Mouse (Mus musculus): ENCODE measurements around the gene Taf1d.
"Not testable (repeated sequence)": the region's sequence is repeated elsewhere in the genome, so short reads cannot be mapped to it uniquely, and the experiment has no call there.

Gene Taf1d

DNA sequence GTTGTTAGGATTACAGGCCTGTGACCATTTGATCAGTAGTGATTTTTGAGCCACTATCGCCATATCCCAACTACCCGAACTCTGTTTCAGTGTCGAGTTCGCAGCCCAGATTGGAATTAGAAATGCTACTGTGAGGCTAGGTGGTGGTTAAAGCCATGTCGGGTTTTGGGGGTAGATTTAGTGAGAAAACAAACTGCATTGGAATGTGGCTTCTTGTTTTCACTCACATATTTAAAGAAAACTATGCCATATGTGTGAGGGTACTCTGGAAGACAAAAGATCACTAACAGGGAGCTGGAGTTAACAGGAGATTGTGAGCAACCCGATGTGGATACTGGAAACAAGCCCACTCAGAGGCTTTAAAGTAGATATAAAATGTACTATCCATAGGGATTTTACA lies 1.2 kb downstream of the Taf1d start:
- in situ Hi-C loops (cut with MboI, MseI): no loop called here

DNA sequence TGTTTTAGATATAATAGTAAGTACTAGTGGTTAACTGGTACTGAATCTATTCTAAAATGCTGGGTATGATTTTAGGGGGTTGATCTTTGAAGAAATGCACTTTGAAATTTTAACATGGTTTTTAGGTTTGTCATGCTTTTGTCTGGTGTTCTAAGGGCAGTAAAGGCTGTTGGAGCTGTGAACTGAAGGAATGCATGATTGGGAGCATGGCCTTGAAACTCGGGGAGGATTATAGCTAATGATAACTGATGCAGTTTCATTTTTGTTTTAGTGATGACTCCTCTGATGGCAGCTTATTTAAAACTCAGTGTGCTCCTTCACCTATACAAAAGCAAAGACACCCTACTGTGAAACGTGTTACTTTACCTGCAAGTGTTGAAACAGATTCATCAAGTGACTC lies 2.2 kb downstream of the Taf1d start:
- in situ Hi-C loops (cut with MboI, MseI): no loop called here

DNA sequence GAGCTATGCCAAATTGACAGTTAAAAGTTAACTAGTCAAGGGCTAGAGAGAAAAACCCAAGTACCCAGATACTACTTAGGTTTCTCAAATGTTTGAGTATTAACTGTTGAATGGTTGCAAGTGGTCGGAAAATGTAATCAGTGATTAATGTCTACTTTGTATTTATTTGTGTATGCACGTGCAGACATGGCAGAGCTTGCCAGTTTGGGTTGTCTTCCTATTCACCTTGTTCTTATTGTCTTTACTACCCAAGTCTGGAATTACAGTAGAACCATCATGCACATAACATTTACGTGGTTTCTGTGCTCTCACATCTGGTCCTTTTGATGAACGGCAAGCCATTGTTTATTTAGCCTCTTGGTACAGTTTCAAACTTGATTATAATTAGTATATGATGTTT lies 3.4 kb downstream of the Taf1d start:
- in situ Hi-C loops (cut with MboI, MseI): no loop called here

DNA sequence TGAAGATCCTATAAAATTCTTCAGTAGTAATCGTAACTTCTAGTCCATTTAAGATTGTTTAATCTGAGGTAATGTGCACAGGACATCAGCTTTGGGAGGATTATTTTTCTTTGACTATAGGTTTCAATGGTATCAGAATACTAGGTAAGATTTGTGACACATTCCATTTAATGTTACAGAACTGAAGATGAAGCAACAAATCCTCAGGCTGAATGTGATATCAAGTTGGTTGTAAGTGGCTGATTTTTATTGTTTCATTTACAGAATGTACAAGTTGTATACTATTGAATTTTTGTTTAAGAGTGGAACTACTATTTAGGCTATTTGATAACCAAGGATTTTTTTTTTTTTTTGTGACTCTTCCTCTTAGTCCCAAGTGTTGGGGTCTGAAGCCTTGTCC lies 4.2 kb downstream of the Taf1d start:
- in situ Hi-C loops (cut with MboI, MseI): no loop called here

GRCm38 (mm10) chr9:15312054-15312735 lies 6.2 kb downstream of the Taf1d start:
- in situ Hi-C loops (cut with MboI, MseI): no loop called here

GRCm38 (mm10) chr9:15313633-15314032 lies 7.6 kb downstream of the Taf1d start:
- in situ Hi-C loops (cut with MboI, MseI): no loop called here

GRCm38 (mm10) chr9:15314619-15315018 lies 8.6 kb downstream of the Taf1d start:
- in situ Hi-C loops (cut with MboI, MseI): no loop called here

GRCm38 (mm10) chr9:15316296-15316695 lies 10.3 kb downstream of the Taf1d start:
- in situ Hi-C loops (cut with MboI, MseI): not testable (repeated sequence)

DNA sequence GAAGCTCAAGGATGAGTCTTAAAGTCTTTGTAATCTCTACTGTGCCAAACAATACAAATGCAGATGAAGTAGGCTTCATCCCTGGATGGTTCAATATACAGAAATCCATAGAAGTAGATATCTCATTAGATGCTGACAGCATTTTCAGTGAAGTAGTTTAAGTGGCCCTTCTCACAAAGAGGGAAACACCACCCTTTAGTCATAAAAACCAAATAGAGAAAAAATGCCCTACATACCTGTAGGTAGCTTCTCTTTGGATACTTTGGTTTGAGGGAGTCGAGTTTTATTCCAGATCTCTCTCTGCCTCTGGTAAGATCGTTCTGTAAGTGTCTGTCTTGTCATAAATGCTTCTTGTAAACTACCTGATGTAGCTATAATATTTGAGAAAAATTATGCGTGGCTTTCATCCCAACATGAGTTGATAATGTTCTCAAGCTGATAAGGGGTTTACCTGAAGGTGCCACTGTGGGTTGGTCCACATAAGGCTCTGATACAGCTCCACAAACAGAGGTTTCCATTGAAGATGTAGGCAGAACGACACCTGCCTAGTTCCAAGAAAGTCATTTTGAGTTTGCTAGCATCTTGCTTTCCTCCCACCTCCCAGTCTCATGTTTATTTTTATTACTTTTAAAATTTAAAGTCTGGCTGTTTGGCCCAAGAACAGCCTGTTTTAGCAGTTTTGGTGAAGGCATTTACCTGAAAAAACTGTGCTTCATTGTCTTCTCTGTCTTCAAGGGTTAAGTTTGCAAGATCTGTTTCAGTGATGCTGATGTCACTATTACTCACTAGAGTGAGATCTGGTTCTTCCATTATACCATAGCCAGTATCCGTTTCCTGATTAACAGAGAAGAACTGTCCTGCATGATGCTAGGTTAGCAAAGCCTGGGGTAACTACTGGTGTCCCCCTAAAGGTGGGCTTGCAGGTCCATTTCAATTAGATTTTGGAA lies 11.5 kb downstream of the Taf1d start:
- in situ Hi-C loops (cut with MboI, MseI): no loop called here

- in situ Hi-C loops (cut with MboI, MseI): no loop called here
Measured at GRCm38 (mm10) chr9:15318170-15318742, 12.2 kb downstream of the Taf1d start.

DNA sequence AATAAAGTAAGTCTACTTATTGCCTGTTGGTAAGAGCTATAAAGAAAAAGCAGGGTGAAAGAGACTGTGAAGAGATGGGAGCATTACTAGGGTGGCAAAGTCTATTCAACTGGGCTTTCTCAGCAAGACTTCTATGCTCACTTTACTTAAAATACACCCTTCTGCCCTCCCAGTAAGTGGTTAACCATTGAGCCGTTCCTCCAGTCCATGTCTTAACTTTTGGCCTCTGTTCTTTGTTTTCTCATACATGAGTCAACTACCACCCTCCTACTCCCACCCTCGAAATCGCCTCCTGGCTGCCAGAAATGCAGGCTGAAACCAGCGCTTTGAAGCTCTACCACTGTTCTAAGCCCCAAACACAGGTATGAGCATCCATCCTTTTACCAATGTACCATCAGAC lies 31.8 kb downstream of the Taf1d start:
- in situ Hi-C loops (cut with MboI, MseI): loop anchor here (25.0 kb wide), 1 partner anchor 1525 kb away; no protein-coding TSS in a partner anchor

DNA sequence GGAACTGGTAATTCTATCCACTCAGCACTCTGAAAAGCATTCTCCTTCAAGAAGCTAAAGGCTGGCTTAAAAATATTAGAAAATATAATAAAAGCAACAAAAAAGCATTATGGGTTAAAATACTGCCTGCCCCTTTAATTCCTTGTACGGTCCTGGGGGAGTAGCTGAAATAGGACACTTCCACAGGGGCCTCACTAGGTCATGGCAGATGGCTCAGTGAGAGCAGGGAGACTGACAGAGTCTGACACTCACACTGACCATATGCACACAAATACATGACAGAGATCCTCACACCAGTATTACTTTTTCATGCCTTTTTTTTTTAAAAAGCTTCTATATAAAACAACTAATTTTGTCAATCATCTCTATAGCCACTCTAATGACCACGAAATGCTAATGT lies 43.9 kb downstream of the Taf1d start:
- in situ Hi-C loops (cut with MboI, MseI): loop anchor here (25.0 kb wide), 1 partner anchor 1538 kb away; no protein-coding TSS in a partner anchor

DNA sequence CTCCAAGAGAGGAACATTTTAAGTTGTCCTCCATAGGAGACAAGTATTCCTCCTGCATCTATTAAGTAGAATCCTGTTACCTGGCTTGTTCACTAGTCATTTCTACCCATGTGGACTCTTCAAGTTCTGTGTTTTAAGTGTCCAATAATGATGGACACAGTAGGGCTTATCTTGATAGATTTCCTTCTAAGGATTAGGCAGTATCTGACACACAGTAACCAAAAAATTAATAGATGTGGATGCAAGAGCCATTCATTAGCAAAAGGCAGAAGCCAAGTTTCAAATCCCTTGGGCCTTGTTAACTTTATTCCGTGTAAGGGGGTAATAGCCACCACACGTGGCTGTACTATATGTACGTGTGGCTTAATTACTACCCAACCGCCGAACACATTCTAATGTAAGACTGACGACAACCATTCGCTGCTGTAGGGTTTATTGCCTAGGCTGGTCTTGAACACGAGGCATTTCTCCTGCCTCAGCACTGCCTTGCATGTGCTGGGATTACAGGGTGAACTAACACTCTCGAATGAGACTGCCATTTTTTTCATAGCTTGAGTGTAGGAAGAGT lies 51.0 kb downstream of the Taf1d start:
- in situ Hi-C loops (cut with MboI, MseI): loop anchor here (5.0 kb wide), 1 partner anchor 145 kb away; no protein-coding TSS in a partner anchor

DNA sequence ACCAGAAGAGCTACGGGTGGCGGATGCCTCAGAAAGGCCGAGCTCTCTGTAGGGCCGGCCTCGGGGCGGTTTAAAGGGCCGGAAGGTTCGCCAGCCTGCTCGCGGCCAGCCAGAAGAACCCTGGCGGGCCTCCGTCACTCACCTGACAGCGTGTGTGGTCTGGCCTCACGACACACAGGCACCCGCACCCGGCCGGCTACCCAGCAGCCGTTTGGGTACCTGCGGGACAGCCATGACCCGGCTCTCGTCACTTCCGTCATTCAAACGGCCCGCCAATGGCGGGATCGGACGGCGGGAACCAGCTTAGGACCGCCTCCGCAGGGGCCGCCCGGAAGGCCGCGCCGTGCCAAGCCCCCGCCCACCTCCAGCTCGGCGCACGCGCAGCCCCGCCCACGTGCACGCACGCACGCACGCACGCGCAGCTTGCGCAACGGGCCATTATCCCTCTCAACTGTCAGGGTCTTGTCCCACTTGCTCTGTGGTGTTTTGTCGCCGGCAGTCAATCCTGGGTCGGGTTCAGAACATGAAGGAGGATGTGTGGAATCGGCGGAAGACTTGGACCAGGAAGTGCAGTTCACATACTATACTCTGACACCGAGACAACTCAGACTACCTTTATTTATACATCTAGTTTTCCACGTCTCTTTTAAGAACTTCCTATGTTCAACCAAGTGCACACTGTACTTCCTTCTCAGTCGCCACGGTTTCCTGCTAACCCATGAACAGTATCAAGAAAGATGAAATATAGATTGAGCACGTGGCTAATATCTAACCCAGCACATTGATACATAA lies 51.7 kb downstream of the Taf1d start, which contains the start of gene Cep295:
Gene Cep295, minus strand, starts transcription at position 305 of the 792 bp plus-strand sequence.
- in situ Hi-C loops (cut with MboI, MseI): loop anchor here (5.0 kb wide), 1 partner anchor 145 kb away; no protein-coding TSS in a partner anchor

GRCm38 (mm10) chr9:15364843-15365242 lies 58.8 kb downstream of the Taf1d start:
- in situ Hi-C loops (cut with MboI, MseI): no loop called here

GRCm38 (mm10) chr9:15365856-15366255 lies 59.8 kb downstream of the Taf1d start:
- in situ Hi-C loops (cut with MboI, MseI): no loop called here

DNA sequence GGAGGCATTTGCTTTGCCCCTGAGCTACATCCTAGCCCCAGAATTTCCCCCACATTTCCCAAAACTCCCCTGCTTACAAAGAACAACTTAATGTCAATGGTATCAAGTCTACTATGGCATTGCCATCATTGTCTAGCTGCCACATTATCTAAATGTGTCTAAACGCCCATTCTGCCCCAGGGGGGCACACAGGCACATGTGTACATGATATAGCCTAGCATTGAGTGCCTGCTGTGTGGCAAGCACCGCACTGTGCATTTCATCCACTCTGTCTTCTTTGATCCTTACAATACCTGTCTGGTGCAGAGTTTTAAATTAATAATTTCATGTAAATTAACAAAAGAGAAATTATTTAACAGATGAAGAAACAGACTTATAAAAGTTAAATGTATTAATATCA lies 60.2 kb downstream of the Taf1d start:
- in situ Hi-C loops (cut with MboI, MseI): no loop called here
